Mouse (Mus musculus) layer of hippocampus, adult 2 months (tissue): Measurements from ENCODE around the gene Ifngr2. TPM values are rescaled to one million over a fixed set of nuclear protein-coding genes. Genes with fewer than 3 reads are reported as not detected.
A peak's percentile ranks its signal among the peaks of the same experiment; 100 is the strongest.

Source experiments
- DNase-seq, 2 experiments: peaks; one replicate each; pipeline ENCODE4 v3.0.0; 2022; ENCODE audit warnings: low spot score in 2 of 2
- H3K27ac ChIP-seq: fragments of 200-600 bp; 2 replicates; pipeline ENCODE4 v1.8.1; 2022
- H3K4me3 ChIP-seq: fragments of 200-600 bp; 2 replicates; pipeline ENCODE4 v1.8.1; 2022; ENCODE audit warnings: mild to moderate bottlenecking
- CTCF ChIP-seq: fragments of 200-600 bp; conservative IDR thresholded peaks from 2 replicates; pipeline ENCODE4 v1.8.1; 2022; ENCODE audit warnings: antibody characterized with exemption, mild to moderate bottlenecking, moderate library complexity
- long read RNA-seq, 2 experiments: library from polyadenylated mRNA; stranded (forward); transcript quantifications; one replicate each; pipeline ENCODE4 v2.0.0; 2021; ENCODE audit warnings: borderline mapping rate in 2 of 2
- total RNA-seq, 2 experiments: library from RNA; stranded (reverse); gene quantifications; 2 replicates each; pipeline ENCODE4 v1.2.3; 2021

Ifngr2 gene
- total RNA-seq, result 10 to 100 TPM; 49.2 to 50.6 TPM
- long read RNA-seq, experiment 1, transcript Ifngr2-201 (7 exons, 3,708 nt), result major isoform, 100 of 106 reads
- long read RNA-seq, experiment 1, partial matches to known transcripts, result 0 of 106 reads
- long read RNA-seq, experiment 1, other reads (novel, unspliced or antisense), result 6 of 106 reads
- long read RNA-seq, experiment 2, transcript Ifngr2-201 (7 exons, 3,708 nt), result major isoform, 124 of 138 reads
- long read RNA-seq, experiment 2, partial matches to known transcripts, result 7 of 138 reads
- long read RNA-seq, experiment 2, other reads (novel, unspliced or antisense), result 7 of 138 reads

GRCm38 (mm10) chr16:91546836-91547741, at the start of gene Ifngr2:
Gene Ifngr2 (plus strand): TSS chr16:91547072.
- peak within 1 kb of the TSS; percentile 98 for H3K27ac ChIP-seq
- peak in 1 of 2 experiments; percentile 42 for DNase-seq
- no peak for TF ChIP-seq CTCF
- H3K4me3 ChIP-seq, result peak within 1 kb of the TSS; percentile 98

- Histone ChIP-seq H3K4me3 (no peak overlapping the region), H3K27ac (no peak overlapping the region)
- DNase-seq, result no peak
- no peak for TF ChIP-seq CTCF
Measured at GRCm38 (mm10) chr16:91498041-91498440, 48.8 kb upstream of the Ifngr2 start.

- DNase-seq, result no peak
- Histone ChIP-seq H3K4me3 (no peak overlapping the region), H3K27ac (peak overlapping the region; percentile 46; the same call in 1 of the 2 replicates)
- TF ChIP-seq CTCF, result no peak
Measured at GRCm38 (mm10) chr16:91504701-91505100, 42.2 kb upstream of the Ifngr2 start.

GRCm38 (mm10) chr16:91505116-91505601, 41.7 kb upstream of the Ifngr2 start:
- peak overlapping the region; percentile 46; the same call in 1 of the 2 replicates for H3K27ac ChIP-seq
- H3K4me3 ChIP-seq, result no peak overlapping the region
- TF ChIP-seq CTCF, result no peak
- peak in 1 of 2 experiments; percentile 38 for DNase-seq

- Histone ChIP-seq H3K27ac (no peak overlapping the region), H3K4me3 (no peak overlapping the region)
- no peak for TF ChIP-seq CTCF
- no peak for DNase-seq
Measured at GRCm38 (mm10) chr16:91506396-91506795, 40.5 kb upstream of the Ifngr2 start.

GRCm38 (mm10) chr16:91512161-91512787, 34.6 kb upstream of the Ifngr2 start:
- H3K4me3 ChIP-seq, result no peak overlapping the region
- no peak overlapping the region for H3K27ac ChIP-seq
- DNase-seq, result peak; percentile 74 to 91
- TF ChIP-seq CTCF, result peak; percentile 95

- Histone ChIP-seq H3K4me3 (no peak overlapping the region), H3K27ac (no peak overlapping the region)
- no peak for DNase-seq
- TF ChIP-seq CTCF, result no peak
Measured at GRCm38 (mm10) chr16:91513099-91513498, 33.8 kb upstream of the Ifngr2 start.

- Histone ChIP-seq H3K4me3 (no peak overlapping the region), H3K27ac (no peak overlapping the region)
- DNase-seq, result no peak
- TF ChIP-seq CTCF, result no peak
Measured at GRCm38 (mm10) chr16:91517020-91517419, 29.9 kb upstream of the Ifngr2 start.

- Histone ChIP-seq H3K4me3 (no peak overlapping the region), H3K27ac (peak overlapping the region; percentile 48; the same call in 1 of the 2 replicates)
- no peak for TF ChIP-seq CTCF
- DNase-seq, result no peak
Measured at GRCm38 (mm10) chr16:91522040-91522439, 24.8 kb upstream of the Ifngr2 start.

GRCm38 (mm10) chr16:91522479-91523309, 24.2 kb upstream of the Ifngr2 start:
- TF ChIP-seq CTCF, result no peak
- no peak for DNase-seq
- Histone ChIP-seq H3K27ac (peak overlapping the region; percentile 48; the same call in 1 of the 2 replicates), H3K4me3 (no peak overlapping the region)

- no peak overlapping the region for H3K4me3 ChIP-seq
- no peak for TF ChIP-seq CTCF
- DNase-seq, result no peak
Measured at GRCm38 (mm10) chr16:91524206-91524605, 22.7 kb upstream of the Ifngr2 start.

GRCm38 (mm10) chr16:91526274-91526673, 20.6 kb upstream of the Ifngr2 start:
- H3K27ac ChIP-seq, result no peak overlapping the region
- no peak for DNase-seq
- H3K4me3 ChIP-seq, result no peak overlapping the region
- TF ChIP-seq CTCF, result no peak

More at GRCm38 (mm10) chr16:91524206-91524605, 22.7 kb upstream of the Ifngr2 start:
- H3K27ac ChIP-seq, result no peak overlapping the region
